In the genomic region with DNA sequence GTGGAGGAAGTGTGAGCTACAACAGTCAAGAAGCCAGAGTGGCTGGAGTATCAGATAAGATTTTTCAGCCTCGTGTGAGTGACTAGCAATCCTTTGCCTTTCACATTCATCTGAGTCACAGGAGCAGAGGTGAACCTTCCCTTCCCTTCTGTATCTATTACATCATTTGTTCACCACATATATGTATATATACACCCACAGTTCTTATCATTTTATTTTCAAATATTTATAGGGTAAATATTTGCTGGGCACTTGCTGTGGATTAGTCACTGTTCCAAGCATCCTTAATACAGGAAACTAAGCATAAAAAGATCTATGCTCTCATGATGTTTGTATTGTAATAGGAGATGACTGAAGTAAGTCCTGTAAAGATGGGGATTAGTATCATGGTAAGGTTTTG, we compare ENCODE assay signal across 26 mouse cellular contexts.
A peak's percentile ranks its signal among the peaks of the same experiment; 100 is the strongest.
DNase-seq lines count a peak whose midpoint lies in the region; ATAC-seq and TF ChIP-seq lines count a peak whose summit lies in the region.
"Had no signal": no experiment of that assay in that cellular context is flagged by ENCODE, and none has a peak within 500 bp of the region (broad histone marks: within the 10 kb centered on the region; RNA-seq: fewer than 3 reads in every experiment).

No protein-coding gene starts in this region.

- WGBS in lung, postnatal 0 days: 9% methylated on average over 1 of the region's 1 CpGs
- 3% methylated on average over 1 of the region's 1 CpGs for WGBS in lung, adult 2 months
- WGBS in stomach, embryonic 14.5 days: 27% methylated on average over 1 of the region's 1 CpGs
- 36% methylated on average over 1 of the region's 1 CpGs for WGBS in stomach, embryonic 16.5 days

- TF ChIP-seq EP300 in lung, postnatal 0 days (IDR thresholded peaks at IDR 0.05): 0 out of 2 replicates have a peak, but pooled peaks have one; percentile 22

- no peaks in the 10 kb centered on the region for H3K36me3 ChIP-seq in lung, postnatal 0 days (ENCODE audit: insufficient read depth, low read length)
- H3K36me3 ChIP-seq in stomach, embryonic 14.5 days (ENCODE audit: control insufficient read depth, insufficient read depth, low read length): no peaks in the 10 kb centered on the region
- H3K36me3 ChIP-seq in stomach, embryonic 16.5 days (ENCODE audit: control insufficient read depth, insufficient read depth, low read length): no peaks in the 10 kb centered on the region
- H3K36me3 ChIP-seq: embryonic facial prominence, embryonic 13.5 days; forebrain, embryonic 10.5 days; heart, embryonic 12.5 days; heart, embryonic 15.5 days; hindbrain, embryonic 10.5 days; hindbrain, embryonic 13.5 days had no signal

- H3K9ac ChIP-seq in lung, postnatal 0 days (replicated peaks; ENCODE audit: low read depth): no peak overlapping the region
- H3K9ac ChIP-seq in stomach, embryonic 14.5 days (replicated peaks; ENCODE audit: low read depth, low read length): no peak overlapping the region
- H3K9ac ChIP-seq in stomach, embryonic 16.5 days (ENCODE audit: low read length): no peak overlapping the region
- H3K9ac ChIP-seq: embryonic facial prominence, embryonic 13.5 days; forebrain, embryonic 13.5 days; heart, embryonic 12.5 days; heart, embryonic 15.5 days; hindbrain, embryonic 13.5 days had no signal

- no peaks in the 10 kb centered on the region for H3K4me1 ChIP-seq in lung, postnatal 0 days (ENCODE audit: insufficient read depth, low read depth, low read length)
- H3K4me1 ChIP-seq in lung, adult 2 months (ENCODE audit: control insufficient read depth, insufficient read depth, low read length): no peaks in the 10 kb centered on the region
- no peaks in the 10 kb centered on the region for H3K4me1 ChIP-seq in stomach, embryonic 14.5 days (ENCODE audit: control insufficient read depth, insufficient read depth, low read length)
- no peaks in the 10 kb centered on the region for H3K4me1 ChIP-seq in stomach, embryonic 16.5 days (ENCODE audit: control insufficient read depth, insufficient read depth, low read length)
- H3K4me1 ChIP-seq: embryonic facial prominence, embryonic 13.5 days; forebrain, embryonic 10.5 days; forebrain, embryonic 13.5 days; heart, embryonic 12.5 days; heart, embryonic 15.5 days; hindbrain, embryonic 10.5 days; hindbrain, embryonic 13.5 days had no signal

- no peaks in the 10 kb centered on the region for H3K27me3 ChIP-seq in lung, postnatal 0 days (replicated peaks; ENCODE audit: insufficient read depth, low read length)
- no peaks in the 10 kb centered on the region for H3K27me3 ChIP-seq in stomach, embryonic 14.5 days (ENCODE audit: control insufficient read depth, insufficient read depth, low read length)
- H3K27me3 ChIP-seq in stomach, embryonic 16.5 days (ENCODE audit: control insufficient read depth, insufficient read depth, low read length): no peaks in the 10 kb centered on the region
- H3K27me3 ChIP-seq: embryonic facial prominence, embryonic 13.5 days; forebrain, embryonic 13.5 days; heart, embryonic 12.5 days; heart, embryonic 15.5 days; hindbrain, embryonic 13.5 days had no signal

- TF ChIP-seq CTCF in lung, postnatal 0 days (IDR thresholded peaks at IDR 0.05): no peak
- no peak for TF ChIP-seq CTCF in lung, adult 2 months (IDR thresholded peaks at IDR 0.05; ENCODE audit: insufficient read depth, low read length)

- ATAC-seq in lung, postnatal 0 days: peak; percentile 32; the same call in 1 of the 2 replicates
- peak; percentile 79; the same call in 1 of the 2 replicates for ATAC-seq in stomach, embryonic 14.5 days (ENCODE audit: insufficient number of reproducible peaks, insufficient read depth, low FRiP score, low read depth)
- peak; percentile 91 for ATAC-seq in stomach, embryonic 16.5 days (ENCODE audit: insufficient read depth, low FRiP score)
- ATAC-seq: CD4-positive, CD25-positive, alpha-beta regulatory T cell, adult 4 months; forebrain, embryonic 13.5 days; forebrain, embryonic 16.5 days; hindbrain, embryonic 16.5 days had no signal

- H3K9me3 ChIP-seq in lung, postnatal 0 days (ENCODE audit: low read length): no peaks in the 10 kb centered on the region
- no peaks in the 10 kb centered on the region for H3K9me3 ChIP-seq in stomach, embryonic 14.5 days (ENCODE audit: control insufficient read depth, low read depth, low read length)
- H3K9me3 ChIP-seq in stomach, embryonic 16.5 days (replicated peaks; ENCODE audit: control insufficient read depth, low read length): no peaks in the 10 kb centered on the region
- H3K9me3 ChIP-seq: embryonic facial prominence, embryonic 13.5 days; forebrain, embryonic 10.5 days; forebrain, embryonic 13.5 days; heart, embryonic 12.5 days; heart, embryonic 15.5 days; hindbrain, embryonic 10.5 days; hindbrain, embryonic 13.5 days had no signal

- TF ChIP-seq POLR2A in lung, adult 2 months (IDR thresholded peaks at IDR 0.05; ENCODE audit: borderline replicate concordance, extremely low read depth, low read depth, low read length): no peak

- DNase-seq in lung, postnatal 0 days (ENCODE audit: low spot score): peak; percentile 17
- no peak for DNase-seq in lung, adult 2 months
- no peak for DNase-seq in kidney, postnatal 36 days
- DNase-seq in frontal cortex, postnatal 25 days (ENCODE audit: low spot score in 2 of 2): no peak
- DNase-seq: adrenal gland, adult 2 months; adrenal gland, postnatal 14 days; cerebellum, adult 11 months; cerebellum, adult 2 months; cerebellum, adult 9-11 months; cerebellum, postnatal 25 days; gastrocnemius, postnatal 25 days; heart, adult 18-20 months; heart, postnatal 10 days; heart, postnatal 36 days had no signal

- no peak overlapping the region for H3K27ac ChIP-seq in lung, postnatal 0 days (ENCODE audit: low read length)
- no peak overlapping the region for H3K27ac ChIP-seq in stomach, embryonic 14.5 days (ENCODE audit: low read length)
- H3K27ac ChIP-seq in stomach, embryonic 16.5 days (ENCODE audit: low read length): no peak overlapping the region
- H3K27ac ChIP-seq: embryonic facial prominence, embryonic 13.5 days; forebrain, embryonic 10.5 days; forebrain, embryonic 13.5 days; heart, embryonic 15.5 days; hindbrain, embryonic 10.5 days; hindbrain, embryonic 13.5 days had no signal

- H3K4me3 ChIP-seq in lung, postnatal 0 days (ENCODE audit: low read depth, low read length): no peak overlapping the region
- H3K4me3 ChIP-seq in lung, adult 2 months (replicated peaks; ENCODE audit: extremely low read depth, low read depth, low read length): no peak overlapping the region
- no peak overlapping the region for H3K4me3 ChIP-seq in stomach, embryonic 14.5 days (ENCODE audit: low read depth, low read length)
- H3K4me3 ChIP-seq in stomach, embryonic 16.5 days (replicated peaks; ENCODE audit: low read length): no peak overlapping the region
- H3K4me3 ChIP-seq: embryonic facial prominence, embryonic 13.5 days; forebrain, embryonic 10.5 days; forebrain, embryonic 13.5 days; heart, embryonic 12.5 days; heart, embryonic 15.5 days; hindbrain, embryonic 10.5 days; hindbrain, embryonic 13.5 days had no signal

- no peak overlapping the region for H3K4me2 ChIP-seq in lung, postnatal 0 days (replicated peaks; ENCODE audit: low read depth, low read length)
- no peak overlapping the region for H3K4me2 ChIP-seq in stomach, embryonic 14.5 days (replicated peaks; ENCODE audit: low read depth, low read length)
- H3K4me2 ChIP-seq in stomach, embryonic 16.5 days (ENCODE audit: low read depth, low read length): no peak overlapping the region
- H3K4me2 ChIP-seq: embryonic facial prominence, embryonic 13.5 days; forebrain, embryonic 13.5 days; heart, embryonic 12.5 days; heart, embryonic 15.5 days; hindbrain, embryonic 13.5 days had no signal

Comparison
In these comparisons a context has a peak if more than half of its experiments do, and no peak if none do; other contexts are left out.
1. ATAC-seq: peak in every context shown above with its lines; median percentile 91 in stomach, embryonic 16.5 days; 79 in stomach, embryonic 14.5 days; 32 in lung, postnatal 0 days.